Mouse (Mus musculus): ENCODE measurements around the gene Myo16. TPM values are rescaled to one million over a fixed set of nuclear protein-coding genes. Genes with fewer than 3 reads are reported as not detected.

The Myo16 gene
- polyA plus RNA-seq, 1 experiment from 2014 or later = 2.8 TPM

GRCm38 (mm10) chr8:10394506-10394905 is 240.8 kb downstream of the Myo16 start:
- Histone ChIP-seq H3K9ac (no peak overlapping the region), H3K4me1 (0 out of 2 replicates have a peak, but pooled peaks cover 5% of the 10 kb centered on the region), H3K27ac (no peak overlapping the region), H3K27me3 (replicated peaks) (no peaks in the 10 kb centered on the region), H3K36me3 (0 out of 2 replicates have a peak, but pooled peaks cover 3% of the 10 kb centered on the region), H3K4me3 (no peak overlapping the region), H3K4me2 (replicated peaks) (no peak overlapping the region), H3K9me3 (no peaks in the 10 kb centered on the region)
- ATAC-seq (ENCODE audit: low FRiP score, low read depth) = no peak
- 78% methylated on average over 2 of the region's 2 CpGs for WGBS

GRCm38 (mm10) chr8:10395146-10395545 is 241.4 kb downstream of the Myo16 start:
- no peak for ATAC-seq (ENCODE audit: low FRiP score, low read depth)
- H3K27ac ChIP-seq = no peak overlapping the region
- H3K4me3 ChIP-seq = no peak overlapping the region
- H3K9ac ChIP-seq = no peak overlapping the region
- 0 out of 2 replicates have a peak, but pooled peaks cover 5% of the 10 kb centered on the region for H3K4me1 ChIP-seq
- no peaks in the 10 kb centered on the region for H3K27me3 ChIP-seq (replicated peaks)
- H3K9me3 ChIP-seq = no peaks in the 10 kb centered on the region
- WGBS = 52% methylated on average over 7 of the region's 7 CpGs
- H3K4me2 ChIP-seq (replicated peaks) = no peak overlapping the region
- H3K36me3 ChIP-seq = 0 out of 2 replicates have a peak, but pooled peaks cover under 1% of the 10 kb centered on the region

- Histone ChIP-seq H3K27ac (no peak overlapping the region), H3K4me3 (no peak overlapping the region), H3K4me1 (no peaks in the 10 kb centered on the region), H3K36me3 (no peaks in the 10 kb centered on the region; the same call in 1 of the 2 replicates), H3K9ac (no peak overlapping the region), H3K9me3 (no peaks in the 10 kb centered on the region), H3K27me3 (replicated peaks) (no peaks in the 10 kb centered on the region), H3K4me2 (replicated peaks) (no peak overlapping the region)
- 10% methylated on average over 4 of the region's 4 CpGs for WGBS
- ATAC-seq (ENCODE audit: low FRiP score, low read depth) = peak; percentile 21; the same call in 1 of the 2 replicates
These were observed 248.9 kb downstream of the Myo16 start for GRCm38 (mm10) chr8:10402606-10403005.

GRCm38 (mm10) chr8:10405469-10405868 is 251.8 kb downstream of the Myo16 start:
- Histone ChIP-seq H3K36me3 (no peaks in the 10 kb centered on the region; the same call in 1 of the 2 replicates), H3K9me3 (no peaks in the 10 kb centered on the region), H3K27ac (no peak overlapping the region), H3K9ac (no peak overlapping the region), H3K27me3 (replicated peaks) (no peaks in the 10 kb centered on the region), H3K4me2 (replicated peaks) (no peak overlapping the region), H3K4me3 (no peak overlapping the region), H3K4me1 (no peaks in the 10 kb centered on the region)
- 44% methylated on average over 8 of the region's 8 CpGs for WGBS
- no peak for ATAC-seq (ENCODE audit: low FRiP score, low read depth)

GRCm38 (mm10) chr8:10409043-10409442 is 255.3 kb downstream of the Myo16 start:
- H3K4me3 ChIP-seq = no peak overlapping the region
- H3K27me3 ChIP-seq (replicated peaks) = no peaks in the 10 kb centered on the region
- H3K4me1 ChIP-seq = no peaks in the 10 kb centered on the region
- no peaks in the 10 kb centered on the region for H3K9me3 ChIP-seq
- H3K4me2 ChIP-seq (replicated peaks) = no peak overlapping the region
- H3K27ac ChIP-seq = no peak overlapping the region
- no peak overlapping the region for H3K9ac ChIP-seq
- no peak for ATAC-seq (ENCODE audit: low FRiP score, low read depth)
- H3K36me3 ChIP-seq = no peaks in the 10 kb centered on the region; the same call in 1 of the 2 replicates
- 91% methylated on average over 9 of the region's 9 CpGs for WGBS

- WGBS = 69% methylated on average over 4 of the region's 4 CpGs
These were observed 257.8 kb downstream of the Myo16 start for GRCm38 (mm10) chr8:10411511-10411910.

GRCm38 (mm10) chr8:10413881-10414280 is 260.2 kb downstream of the Myo16 start:
- Histone ChIP-seq H3K4me1 (0 out of 2 replicates have a peak, but pooled peaks cover 5% of the 10 kb centered on the region), H3K9ac (no peak overlapping the region), H3K27ac (no peak overlapping the region), H3K4me3 (no peak overlapping the region), H3K4me2 (replicated peaks) (no peak overlapping the region), H3K9me3 (no peaks in the 10 kb centered on the region), H3K27me3 (replicated peaks) (no peaks in the 10 kb centered on the region), H3K36me3 (no peaks in the 10 kb centered on the region)
- 90% methylated on average over 8 of the region's 8 CpGs for WGBS
- ATAC-seq (ENCODE audit: low FRiP score, low read depth) = no peak

More at GRCm38 (mm10) chr8:10411511-10411910, 257.8 kb downstream of the Myo16 start:
- H3K4me1 ChIP-seq = no peaks in the 10 kb centered on the region
- no peaks in the 10 kb centered on the region for H3K9me3 ChIP-seq
- H3K36me3 ChIP-seq = no peaks in the 10 kb centered on the region; the same call in 1 of the 2 replicates
- no peak overlapping the region for H3K27ac ChIP-seq
- no peak overlapping the region for H3K4me2 ChIP-seq (replicated peaks)
- ATAC-seq (ENCODE audit: low FRiP score, low read depth) = no peak
- no peak overlapping the region for H3K4me3 ChIP-seq
- H3K9ac ChIP-seq = no peak overlapping the region
- no peaks in the 10 kb centered on the region for H3K27me3 ChIP-seq (replicated peaks)

GRCm38 (mm10) chr8:10414684-10415212 is 261.0 kb downstream of the Myo16 start:
- Histone ChIP-seq H3K27ac (no peak overlapping the region), H3K9ac (no peak overlapping the region)

GRCm38 (mm10) chr8:10415288-10415687 is 261.6 kb downstream of the Myo16 start:
- Histone ChIP-seq H3K4me2 (replicated peaks) (no peak overlapping the region), H3K4me1 (0 out of 2 replicates have a peak, but pooled peaks cover 5% of the 10 kb centered on the region), H3K9ac (no peak overlapping the region), H3K27me3 (replicated peaks) (no peaks in the 10 kb centered on the region), H3K4me3 (no peak overlapping the region), H3K9me3 (no peaks in the 10 kb centered on the region), H3K27ac (no peak overlapping the region), H3K36me3 (no peaks in the 10 kb centered on the region)
- no peak for ATAC-seq (ENCODE audit: low FRiP score, low read depth)
- WGBS = 41% methylated on average over 7 of the region's 7 CpGs

More at GRCm38 (mm10) chr8:10414684-10415212, 261.0 kb downstream of the Myo16 start:
- Histone ChIP-seq H3K4me1 (0 out of 2 replicates have a peak, but pooled peaks cover 5% of the 10 kb centered on the region), H3K27me3 (replicated peaks) (no peaks in the 10 kb centered on the region), H3K4me3 (no peak overlapping the region), H3K36me3 (no peaks in the 10 kb centered on the region), H3K9me3 (no peaks in the 10 kb centered on the region), H3K4me2 (replicated peaks) (no peak overlapping the region)
- WGBS = 29% methylated on average over 6 of the region's 6 CpGs
- ATAC-seq (ENCODE audit: low FRiP score, low read depth) = 0 out of 2 replicates have a peak, but pooled peaks have one; percentile 10

- Histone ChIP-seq H3K27me3 (replicated peaks) (no peaks in the 10 kb centered on the region), H3K4me1 (0 out of 2 replicates have a peak, but pooled peaks cover 5% of the 10 kb centered on the region), H3K36me3 (no peaks in the 10 kb centered on the region), H3K9me3 (0 out of 2 replicates have a peak, but pooled peaks cover 4% of the 10 kb centered on the region), H3K9ac (no peak overlapping the region), H3K4me2 (replicated peaks) (no peak overlapping the region), H3K4me3 (no peak overlapping the region), H3K27ac (no peak overlapping the region)
- ATAC-seq (ENCODE audit: low FRiP score, low read depth) = no peak
- WGBS = 84% methylated on average over 9 of the region's 9 CpGs
These were observed 262.2 kb downstream of the Myo16 start for GRCm38 (mm10) chr8:10415885-10416284.

- no peak for ATAC-seq (ENCODE audit: low FRiP score, low read depth)
These were observed 263.1 kb downstream of the Myo16 start for GRCm38 (mm10) chr8:10416806-10417205.

GRCm38 (mm10) chr8:10417281-10417680 is 263.6 kb downstream of the Myo16 start:
- Histone ChIP-seq H3K9ac (no peak overlapping the region), H3K4me2 (replicated peaks) (no peak overlapping the region), H3K9me3 (0 out of 2 replicates have a peak, but pooled peaks cover 4% of the 10 kb centered on the region), H3K27me3 (replicated peaks) (no peaks in the 10 kb centered on the region), H3K27ac (no peak overlapping the region), H3K4me1 (0 out of 2 replicates have a peak, but pooled peaks cover 5% of the 10 kb centered on the region), H3K36me3 (no peaks in the 10 kb centered on the region), H3K4me3 (no peak overlapping the region)
- no peak for ATAC-seq (ENCODE audit: low FRiP score, low read depth)
- 91% methylated on average over 6 of the region's 6 CpGs for WGBS

More at GRCm38 (mm10) chr8:10416806-10417205, 263.1 kb downstream of the Myo16 start:
- 0 out of 2 replicates have a peak, but pooled peaks cover 4% of the 10 kb centered on the region for H3K9me3 ChIP-seq
- no peaks in the 10 kb centered on the region for H3K36me3 ChIP-seq
- no peak overlapping the region for H3K4me2 ChIP-seq (replicated peaks)
- no peaks in the 10 kb centered on the region for H3K27me3 ChIP-seq (replicated peaks)
- H3K9ac ChIP-seq = no peak overlapping the region
- 85% methylated on average over 12 of the region's 12 CpGs for WGBS
- 0 out of 2 replicates have a peak, but pooled peaks cover 5% of the 10 kb centered on the region for H3K4me1 ChIP-seq
- no peak overlapping the region for H3K4me3 ChIP-seq
- no peak overlapping the region for H3K27ac ChIP-seq
